Mouse (Mus musculus): ENCODE results near the gene H2al1n. TPM values are rescaled to one million over a fixed set of nuclear protein-coding genes. Genes with fewer than 3 reads are reported as not detected.
A peak's percentile ranks its signal among the peaks of the same experiment; 100 is the strongest.
"Not testable (repeated sequence)": the region's sequence is repeated elsewhere in the genome, so short reads cannot be mapped to it uniquely, and the experiment has no call there.

Gene H2al1n
- not detected in 2 replicates for polyA plus RNA-seq (2015; fragmentation: Nextera tagmentation; extraction: Ambion mirVana)

DNA sequence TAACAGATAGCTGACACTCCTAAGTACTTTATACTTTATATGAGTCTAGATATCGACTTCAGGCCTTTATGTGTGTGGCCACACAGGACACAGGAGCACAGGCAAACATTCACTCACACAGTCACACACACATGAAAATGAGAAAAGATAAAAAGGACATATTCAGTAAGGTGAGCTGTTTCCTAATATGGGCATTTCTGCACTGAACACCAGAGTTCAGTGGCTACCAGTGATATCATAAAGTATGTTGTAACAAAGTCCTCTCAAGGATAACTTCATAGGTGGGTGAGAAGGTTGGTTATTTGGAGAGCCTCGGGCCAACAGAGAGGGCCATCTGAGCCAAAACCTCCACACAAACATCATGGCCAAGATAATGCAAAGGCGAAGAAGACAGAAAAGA is at the start of gene H2al1n:
H2al1n (plus strand) TSS at position 301 of the 400 bp plus-strand sequence.
- not testable (repeated sequence) for H3K36me3 ChIP-seq; ATAC-seq (ENCODE audit: low FRiP score); H3K4me2 ChIP-seq; H3K9ac ChIP-seq (replicated peaks); H3K27ac ChIP-seq (replicated peaks); H3K4me3 ChIP-seq (replicated peaks); H3K9me3 ChIP-seq (replicated peaks); H3K4me1 ChIP-seq; H3K27me3 ChIP-seq (replicated peaks)
- WGBS, result 89% methylated on average over 3 of the region's 3 CpGs

GRCm38 (mm10) chrX:14199284-14199683 is 11.7 kb upstream of the H2al1n start:
- Histone ChIP-seq H3K4me2 (no peak overlapping the region), H3K9me3 (replicated peaks) (no peaks in the 10 kb centered on the region), H3K4me3 (replicated peaks) (no peak overlapping the region), H3K27me3 (replicated peaks) (no peaks in the 10 kb centered on the region), H3K36me3 (no peaks in the 10 kb centered on the region), H3K9ac (replicated peaks) (no peak overlapping the region), H3K27ac (replicated peaks) (no peak overlapping the region), H3K4me1 (no peaks in the 10 kb centered on the region)
- no peak for ATAC-seq (ENCODE audit: low FRiP score)
- 68% methylated on average over 4 of the region's 4 CpGs for WGBS

DNA sequence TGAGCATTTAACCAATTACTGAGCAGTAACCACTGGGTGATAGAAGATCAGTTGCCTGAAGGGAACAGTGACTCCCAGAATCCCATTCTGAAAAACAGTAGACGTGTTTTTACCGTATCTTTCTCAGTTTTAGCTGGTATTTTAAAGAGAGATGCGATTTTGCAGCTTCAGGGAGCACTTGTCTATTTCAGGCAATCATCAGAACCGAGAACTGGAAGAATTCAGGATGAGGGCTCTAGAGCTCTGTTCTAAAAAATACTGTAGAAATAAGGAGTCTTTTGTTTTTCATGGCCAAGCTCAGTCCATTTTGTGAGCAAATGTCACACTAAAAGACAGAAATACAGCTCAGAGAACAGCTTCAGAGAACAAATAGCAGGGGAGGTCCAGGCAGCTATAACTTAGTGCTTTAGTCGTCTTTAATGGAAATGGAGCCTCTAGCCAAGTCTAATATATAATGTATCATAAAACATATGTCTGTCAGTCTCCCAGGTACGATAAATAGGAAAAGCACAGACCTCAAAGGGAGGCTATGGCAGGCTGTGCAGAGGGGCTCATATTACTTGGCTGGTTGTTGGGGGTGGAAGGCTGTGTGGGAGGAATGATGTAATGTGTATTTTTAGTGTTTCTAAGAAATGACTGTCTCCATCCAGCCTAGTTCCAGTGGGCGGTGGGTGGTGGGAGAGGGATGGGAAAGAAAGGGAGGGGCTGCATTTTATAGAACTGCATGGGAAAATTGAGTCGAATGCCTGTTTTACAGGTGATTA is 4.7 kb upstream of the H2al1n start:
- H3K9me3 ChIP-seq (replicated peaks), result no peaks in the 10 kb centered on the region
- no peaks in the 10 kb centered on the region for H3K27me3 ChIP-seq (replicated peaks)
- H3K4me1 ChIP-seq, result no peaks in the 10 kb centered on the region
- H3K27ac ChIP-seq (replicated peaks), result no peak overlapping the region
- H3K36me3 ChIP-seq, result no peaks in the 10 kb centered on the region
- peak; percentile 76; the same call in 1 of the 2 replicates for ATAC-seq (ENCODE audit: low FRiP score)
- no peak overlapping the region for H3K4me3 ChIP-seq (replicated peaks)
- 62% methylated on average over 8 of the region's 8 CpGs for WGBS
- H3K4me2 ChIP-seq, result no peak overlapping the region
- no peak overlapping the region for H3K9ac ChIP-seq (replicated peaks)

- no peaks in the 10 kb centered on the region for H3K4me1 ChIP-seq
- no peak overlapping the region for H3K4me2 ChIP-seq
- H3K36me3 ChIP-seq, result no peaks in the 10 kb centered on the region
- no peak overlapping the region for H3K4me3 ChIP-seq (replicated peaks)
- no peaks in the 10 kb centered on the region for H3K27me3 ChIP-seq (replicated peaks)
- no peaks in the 10 kb centered on the region for H3K9me3 ChIP-seq (replicated peaks)
- H3K27ac ChIP-seq (replicated peaks), result no peak overlapping the region
- 76% methylated on average over 2 of the region's 2 CpGs for WGBS
- H3K9ac ChIP-seq (replicated peaks), result no peak overlapping the region
- no peak for ATAC-seq (ENCODE audit: low FRiP score)
Observed at GRCm38 (mm10) chrX:14229218-14229617, 18.3 kb downstream of the H2al1n start.

DNA sequence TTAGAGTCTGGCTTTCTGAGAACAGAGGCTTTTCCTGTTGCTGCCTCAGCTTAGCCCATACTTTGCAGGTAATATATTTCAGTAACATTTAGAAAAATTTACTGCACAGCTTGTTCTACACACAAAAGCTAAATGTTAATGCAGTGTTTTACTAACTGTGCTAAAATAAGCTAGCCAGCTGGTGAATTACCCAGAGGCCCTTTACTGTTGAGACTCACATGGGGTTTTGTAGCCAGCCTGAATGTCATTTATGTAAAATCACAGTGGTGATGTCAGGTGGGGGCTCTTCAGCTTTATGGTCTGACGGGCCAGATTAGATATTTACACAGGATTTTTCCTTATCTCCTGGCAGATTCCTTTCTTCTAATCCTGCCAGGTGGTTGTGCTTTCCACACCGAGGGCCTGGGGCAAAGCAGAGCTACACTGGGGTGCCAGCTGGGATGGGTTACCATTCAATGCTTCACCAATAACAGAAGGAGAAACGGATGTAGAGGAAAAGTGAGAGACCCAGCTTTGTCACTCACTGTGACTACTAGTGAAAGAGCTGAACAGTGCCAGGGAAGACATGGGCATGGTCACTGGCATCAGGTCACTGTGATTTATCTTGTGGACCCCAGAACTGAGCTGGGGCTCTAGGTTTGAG is 48.8 kb downstream of the H2al1n start:
- Histone ChIP-seq H3K4me3 (replicated peaks) (no peak overlapping the region), H3K27ac (replicated peaks) (no peak overlapping the region), H3K4me2 (no peak overlapping the region), H3K9me3 (replicated peaks) (no peaks in the 10 kb centered on the region), H3K4me1 (no peaks in the 10 kb centered on the region), H3K9ac (replicated peaks) (no peak overlapping the region), H3K36me3 (no peaks in the 10 kb centered on the region), H3K27me3 (replicated peaks) (no peaks in the 10 kb centered on the region)
- 37% methylated on average over 3 of the region's 3 CpGs for WGBS
- no peak for ATAC-seq (ENCODE audit: low FRiP score)
